Mouse (Mus musculus) MEL (cell line): ENCODE measurements at regions not wholly inside any gene's neighbourhood (a gene's known extent, or its start where the extent isn't known, plus 50 kb on each side); places are given as distances from the start of the nearest gene placed in this dataset.

Experiments used
- DNase-seq: peaks from one replicate; pipeline ENCODE4 v3.0.0; 2011; ENCODE audit warnings: low read depth, low spot score
- H3K27ac ChIP-seq: 2 replicates; pipeline ENCODE4 v1.5.1; 2012; ENCODE audit warnings: low read depth, mild to moderate bottlenecking, control low read depth, low read length, moderate library complexity; ENCODE audit not compliant: control insufficient read depth
- H3K27me3 ChIP-seq, 2 experiments: fragments of 150-350 bp in 1 of 2; sonication (generic) in 1 of 2; 2 replicates each; pipeline ENCODE4 v1.6.1; 2012; ENCODE audit warnings: low read length in 2 of 2, mild to moderate bottlenecking in 2 of 2, improper control_type of control experiment in 1 of 2, moderate library complexity in 1 of 2; ENCODE audit not compliant: insufficient read depth in 2 of 2, control insufficient read depth in 1 of 2
- H3K36me3 ChIP-seq, 2 experiments: 2 replicates each; pipeline ENCODE4 v1.6.1; 2012 to 2014; ENCODE audit warnings: low read length in 2 of 2, improper control_type of control experiment in 1 of 2, inconsistent platforms in 1 of 2, mild to moderate bottlenecking in 1 of 2; ENCODE audit not compliant: insufficient read depth in 2 of 2, control insufficient read depth in 1 of 2
- H3K4me1 ChIP-seq, 2 experiments: fragments of 150-350 bp in 1 of 2; sonication (generic) in 1 of 2; 2 replicates each; pipeline ENCODE4 v1.6.1; 2012; ENCODE audit warnings: low read length in 2 of 2, improper control_type of control experiment in 1 of 2, mild to moderate bottlenecking in 1 of 2; ENCODE audit not compliant: insufficient read depth in 2 of 2, control insufficient read depth in 1 of 2
- H3K4me3 ChIP-seq, 2 experiments: fragments of 150-350 bp in 1 of 2; sonication (generic) in 1 of 2; 2 replicates each; pipeline ENCODE4 v1.5.1; 2012; ENCODE audit warnings: low read depth in 2 of 2, low read length in 2 of 2, mild to moderate bottlenecking in 2 of 2, moderate library complexity in 2 of 2, control low read depth in 1 of 2, improper control_type of control experiment in 1 of 2; ENCODE audit not compliant: control insufficient read depth in 1 of 2, insufficient read depth in 1 of 2
- H3K79me2 ChIP-seq: 2 replicates; pipeline ENCODE4 v1.6.1; 2012; ENCODE audit warnings: mild to moderate bottlenecking, low read length, moderate library complexity; ENCODE audit not compliant: control insufficient read depth, poor library complexity, insufficient read depth
- H3K9ac ChIP-seq: 2 replicates; pipeline ENCODE4 v1.6.1; 2012; ENCODE audit warnings: low read depth, mild to moderate bottlenecking, control low read depth, low read length, moderate library complexity; ENCODE audit not compliant: control insufficient read depth, poor library complexity, severe bottlenecking
- H3K9me3 ChIP-seq: fragments of 150-350 bp; sonication (generic); replicated peaks from 2 replicates; pipeline ENCODE4 v1.6.1; 2012; ENCODE audit warnings: mild to moderate bottlenecking, low read length, improper control_type of control experiment, moderate library complexity; ENCODE audit not compliant: insufficient read depth
- CHD1 ChIP-seq: IDR thresholded peaks from 2 replicates; pipeline ENCODE4 v1.6.1; 2012; ENCODE audit warnings: low read depth, mild to moderate bottlenecking, inconsistent platforms, low read length, improper control_type of control experiment
- CHD2 ChIP-seq: IDR thresholded peaks from 2 replicates; pipeline ENCODE4 v1.6.1; 2011; ENCODE audit warnings: low read length, improper control_type of control experiment
- CTCF ChIP-seq, 3 experiments: IDR thresholded peaks in 2 of 3; conservative IDR thresholded peaks in 1 of 3; 2 replicates each; pipeline ENCODE4 v1.5.1; 2011 to 2012; ENCODE audit warnings: low read length in 3 of 3, low read depth in 2 of 3, mild to moderate bottlenecking in 2 of 3, improper control_type of control experiment in 1 of 3, inconsistent platforms in 1 of 3, mixed read lengths in 1 of 3, moderate library complexity in 1 of 3; ENCODE audit not compliant: control insufficient read depth in 1 of 3, insufficient read depth in 1 of 3, poor library complexity in 1 of 3, severe bottlenecking in 1 of 3
- E2F4 ChIP-seq: IDR thresholded peaks from 2 replicates; pipeline ENCODE4 v1.6.1; 2011; ENCODE audit warnings: low read depth, low read length, improper control_type of control experiment, borderline replicate concordance
- ELF1 ChIP-seq: IDR thresholded peaks from 2 replicates; pipeline ENCODE4 v1.6.1; 2014; ENCODE audit warnings: low read depth, mild to moderate bottlenecking, inconsistent platforms, low read length, improper control_type of control experiment, moderate library complexity
- EP300 ChIP-seq, 2 experiments: IDR thresholded peaks; 2 replicates each; pipeline ENCODE4 v1.6.1; 2011; ENCODE audit warnings: improper control_type of control experiment in 2 of 2, low read length in 2 of 2, low read depth in 1 of 2, mild to moderate bottlenecking in 1 of 2
- ETS1 ChIP-seq: IDR thresholded peaks from 2 replicates; pipeline ENCODE4 v1.6.1; 2012; ENCODE audit warnings: low read depth, mild to moderate bottlenecking, inconsistent platforms, low read length, improper control_type of control experiment, moderate library complexity
- GABPA ChIP-seq: IDR thresholded peaks from 2 replicates; pipeline ENCODE4 v1.6.1; 2012; ENCODE audit warnings: low read depth, mild to moderate bottlenecking, inconsistent platforms, low read length, improper control_type of control experiment, moderate library complexity
- GATA1 ChIP-seq: IDR thresholded peaks from 2 replicates; pipeline ENCODE4 v1.6.1; 2011; ENCODE audit warnings: low read depth, low read length, improper control_type of control experiment
- HCFC1 ChIP-seq: IDR thresholded peaks from 2 replicates; pipeline ENCODE4 v1.6.1; 2012; ENCODE audit warnings: low read depth, mild to moderate bottlenecking, inconsistent platforms, low read length, improper control_type of control experiment, moderate library complexity
- KAT2A ChIP-seq: conservative IDR thresholded peaks from 2 replicates; pipeline ENCODE4 v1.6.1; 2012; ENCODE audit warnings: low read depth, low read length, improper control_type of control experiment, inconsistent platforms
- MAFK ChIP-seq: IDR thresholded peaks from 2 replicates; pipeline ENCODE4 v1.6.1; 2011; ENCODE audit warnings: low read depth, mild to moderate bottlenecking, low read length, improper control_type of control experiment, borderline replicate concordance
- MAZ ChIP-seq: IDR thresholded peaks from 2 replicates; pipeline ENCODE4 v1.6.1; 2012; ENCODE audit warnings: low read depth, mild to moderate bottlenecking, inconsistent platforms, low read length, improper control_type of control experiment
- MYC ChIP-seq: IDR thresholded peaks from 2 replicates; pipeline ENCODE4 v1.6.1; 2011; ENCODE audit warnings: low read depth, mild to moderate bottlenecking, low read length, improper control_type of control experiment, moderate library complexity
- NELFE ChIP-seq: IDR thresholded peaks from 2 replicates; pipeline ENCODE4 v1.6.1; 2011; ENCODE audit warnings: low read depth, low read length, improper control_type of control experiment
- NRF1 ChIP-seq: IDR thresholded peaks from 2 replicates; pipeline ENCODE4 v1.6.1; 2014; ENCODE audit warnings: low read depth, mild to moderate bottlenecking, inconsistent platforms, low read length, improper control_type of control experiment, moderate library complexity; ENCODE audit not compliant: poor library complexity, insufficient read depth, severe bottlenecking
- RAD21 ChIP-seq: IDR thresholded peaks from 2 replicates; pipeline ENCODE4 v1.6.1; 2011; ENCODE audit warnings: mild to moderate bottlenecking, low read depth, low read length, improper control_type of control experiment
- RCOR1 ChIP-seq: IDR thresholded peaks from 2 replicates; pipeline ENCODE4 v1.6.1; 2012; ENCODE audit warnings: low read depth, mild to moderate bottlenecking, inconsistent platforms, low read length, improper control_type of control experiment
- SMC3 ChIP-seq: IDR thresholded peaks from 2 replicates; pipeline ENCODE4 v1.6.1; 2011; ENCODE audit warnings: low read depth, low read length, improper control_type of control experiment
- TCF12 ChIP-seq: IDR thresholded peaks from 2 replicates; pipeline ENCODE4 v1.6.1; 2014; ENCODE audit warnings: low read depth, mild to moderate bottlenecking, inconsistent platforms, low read length, improper control_type of control experiment, moderate library complexity
- ZC3H11A ChIP-seq: IDR thresholded peaks from 2 replicates; pipeline ENCODE4 v1.6.1; 2012; ENCODE audit warnings: low read depth, mild to moderate bottlenecking, inconsistent platforms, low read length, improper control_type of control experiment

DNA sequence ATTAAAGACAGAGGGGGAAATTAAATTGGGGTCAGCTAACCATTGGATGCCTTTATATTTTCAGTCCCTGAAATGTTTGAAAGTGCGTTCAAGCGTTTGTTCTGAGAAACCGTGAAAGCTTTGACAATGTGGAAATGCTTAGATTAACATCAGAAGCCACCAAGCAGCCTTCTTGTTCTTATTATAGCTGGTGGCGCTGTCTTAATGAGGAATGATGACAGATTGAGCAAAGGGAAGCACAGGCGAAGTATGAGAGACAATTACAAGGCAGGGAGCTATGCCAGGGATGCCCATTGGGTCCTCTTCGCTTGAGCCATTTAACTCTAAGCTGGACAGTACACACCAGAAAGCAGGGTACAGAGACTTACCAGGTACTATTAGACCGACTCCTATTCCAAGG lies 828.9 kb upstream of the Celf2 start:
- H3K9ac ChIP-seq, result no peak overlapping the region
- no peak overlapping the region for H3K4me3 ChIP-seq
- no peak overlapping the region for H3K27ac ChIP-seq
- H3K79me2 ChIP-seq, result no peaks in the 10 kb centered on the region
- no peaks in the 10 kb centered on the region for H3K27me3 ChIP-seq
- no peaks in the 10 kb centered on the region for H3K36me3 ChIP-seq
- TF ChIP-seq ELF1, result no peak
- no peak for TF ChIP-seq RAD21
- TF ChIP-seq E2F4, result no peak
- no peak for TF ChIP-seq NELFE
- no peak for TF ChIP-seq GATA1
- no peak for TF ChIP-seq EP300 (IDR thresholded peaks at IDR 0.05; ENCODE audit: low read depth in 1 of 2, low read length in 2 of 2)
- no peak for TF ChIP-seq SMC3
- no peak for TF ChIP-seq CTCF (IDR thresholded peaks at IDR 0.05 in 2 of 3, conservative IDR thresholded peaks at IDR 0.05 in 1 of 3; ENCODE audit: control insufficient read depth in 1 of 3, insufficient read depth in 1 of 3, low read depth in 2 of 3, low read length in 3 of 3, poor library complexity in 1 of 3, severe bottlenecking in 1 of 3)
- TF ChIP-seq MAZ, result no peak
- no peak for TF ChIP-seq ETS1
- no peak for TF ChIP-seq MYC
- TF ChIP-seq MAFK, result no peak
- H3K4me1 ChIP-seq, result no peaks in the 10 kb centered on the region
- no peak for DNase-seq
- H3K9me3 ChIP-seq, result no peaks in the 10 kb centered on the region

DNA sequence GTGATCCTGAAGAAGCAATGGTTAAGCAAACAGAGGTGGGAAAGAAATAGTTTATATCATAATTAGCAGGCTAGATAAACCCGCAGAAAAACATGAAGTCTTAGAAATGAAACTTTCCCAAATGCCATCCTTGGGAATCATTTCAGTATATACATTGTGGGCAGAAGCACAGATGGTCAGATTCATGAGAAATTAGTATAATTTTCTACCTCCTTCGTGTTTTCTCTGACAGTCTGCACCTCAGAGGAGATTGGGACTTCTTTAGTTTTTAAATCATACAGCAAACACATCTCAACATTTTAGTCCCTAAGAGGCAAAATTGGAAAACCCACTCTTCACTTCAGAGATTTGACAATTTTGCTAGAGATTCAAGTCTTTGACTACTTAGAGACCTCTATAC lies 786.6 kb upstream of the Celf2 start:
- no peak overlapping the region for H3K9ac ChIP-seq
- H3K27me3 ChIP-seq, result no peaks in the 10 kb centered on the region
- no peak overlapping the region for H3K27ac ChIP-seq
- H3K36me3 ChIP-seq, result no peaks in the 10 kb centered on the region
- TF ChIP-seq NRF1, result no peak
- TF ChIP-seq ELF1, result no peak
- TF ChIP-seq RCOR1, result no peak
- no peak for DNase-seq
- no peak overlapping the region for H3K4me3 ChIP-seq
- H3K79me2 ChIP-seq, result no peaks in the 10 kb centered on the region
- H3K4me1 ChIP-seq, result no peaks in the 10 kb centered on the region
- no peaks in the 10 kb centered on the region for H3K9me3 ChIP-seq

DNA sequence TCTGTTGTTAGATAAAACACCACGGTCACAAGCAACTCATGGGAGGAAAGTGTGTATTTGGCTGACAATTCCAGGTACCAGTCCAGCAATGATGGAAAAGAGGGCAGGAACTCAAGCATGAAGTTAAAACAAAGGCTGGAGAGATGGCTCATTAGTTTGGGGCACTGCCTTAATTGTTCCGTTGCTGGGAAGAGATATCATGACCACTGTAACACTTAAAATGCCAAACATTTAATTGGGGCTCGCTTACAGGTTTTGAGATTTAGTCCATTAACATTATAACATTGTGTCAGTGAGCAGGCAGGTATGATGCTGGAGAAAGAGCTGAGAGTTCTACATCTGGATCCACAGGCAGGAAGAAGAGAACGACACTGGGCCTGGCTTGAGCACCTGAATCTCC lies 782.0 kb upstream of the Celf2 start:
- H3K9ac ChIP-seq, result no peak overlapping the region
- H3K27ac ChIP-seq, result no peak overlapping the region
- no peaks in the 10 kb centered on the region for H3K79me2 ChIP-seq
- TF ChIP-seq HCFC1 (no peak), CHD1 (no peak), ZC3H11A (no peak), ELF1 (no peak), GABPA (no peak), TCF12 (no peak), CTCF (IDR thresholded peaks at IDR 0.05 in 2 of 3, conservative IDR thresholded peaks at IDR 0.05 in 1 of 3; ENCODE audit: control insufficient read depth in 1 of 3, insufficient read depth in 1 of 3, low read depth in 2 of 3, low read length in 3 of 3, poor library complexity in 1 of 3, severe bottlenecking in 1 of 3) (no peak), CHD2 (no peak), KAT2A (no peak), MAFK (no peak)
- H3K4me3 ChIP-seq, result no peak overlapping the region
- no peaks in the 10 kb centered on the region for H3K4me1 ChIP-seq
- no peaks in the 10 kb centered on the region for H3K9me3 ChIP-seq
- no peak for DNase-seq
- no peaks in the 10 kb centered on the region for H3K27me3 ChIP-seq
- H3K36me3 ChIP-seq, result no peaks in the 10 kb centered on the region
